Mouse (Mus musculus): Measurements from ENCODE around the gene Manbal.

The Manbal gene

DNA sequence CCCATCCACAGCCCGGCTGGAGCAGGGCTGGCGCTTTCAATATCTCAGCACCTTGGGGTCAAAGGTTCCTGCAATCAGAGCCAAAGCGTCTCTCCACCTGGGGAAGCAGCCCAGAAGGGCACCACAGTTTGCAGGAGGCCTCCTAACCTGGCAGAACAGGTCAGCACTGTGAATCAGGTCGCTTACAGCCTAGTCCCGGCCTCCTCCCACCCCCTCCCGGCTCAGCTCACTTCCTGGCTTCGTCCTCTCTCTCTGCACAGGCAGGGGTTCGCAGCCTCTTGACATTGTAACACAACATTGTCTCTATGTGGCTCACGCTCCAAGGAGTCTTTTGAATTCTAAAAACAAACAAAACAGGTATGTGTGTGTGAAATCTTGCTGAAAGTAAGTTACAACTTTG, 66.6 kb downstream of the Manbal start:
- peak in 1 of 2 experiments; percentile 56 for DNase-seq (ENCODE audit: low spot score in 2 of 2)

GRCm38 (mm10) chr2:157434497-157434896, 67.1 kb downstream of the Manbal start:
- peak; percentile 84 to 89 for DNase-seq (ENCODE audit: low spot score in 2 of 2)

- no peak for DNase-seq (ENCODE audit: low spot score in 2 of 2)
Observed at GRCm38 (mm10) chr2:157436496-157436895, 69.1 kb downstream of the Manbal start.

GRCm38 (mm10) chr2:157437123-157437522, 69.7 kb downstream of the Manbal start:
- DNase-seq (ENCODE audit: low spot score in 2 of 2) = no peak

DNA sequence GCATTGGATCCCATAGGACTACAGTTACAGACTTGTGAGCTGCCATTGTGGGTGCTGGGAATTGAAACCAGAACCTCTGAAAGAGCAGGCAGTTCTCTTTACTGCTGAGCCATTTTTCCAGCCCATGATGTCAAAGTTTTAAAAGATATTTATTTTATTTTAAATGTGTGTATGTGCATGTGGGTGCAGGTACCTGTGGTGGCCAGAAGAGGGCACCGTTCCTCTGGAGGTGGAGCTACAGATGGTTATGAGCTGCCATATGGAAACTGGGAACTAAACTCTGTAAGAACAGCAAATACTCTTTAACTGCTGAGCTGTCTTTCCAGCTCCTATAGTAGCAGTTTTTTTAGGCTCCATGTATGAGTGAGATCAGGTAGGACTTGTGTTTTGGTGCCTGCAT, 74.0 kb downstream of the Manbal start:
- DNase-seq (ENCODE audit: low spot score in 2 of 2) = no peak

All from urinary bladder, postnatal 36 days (tissue).